9 mouse cellular contexts compared by ENCODE assay signal in the genomic region with DNA sequence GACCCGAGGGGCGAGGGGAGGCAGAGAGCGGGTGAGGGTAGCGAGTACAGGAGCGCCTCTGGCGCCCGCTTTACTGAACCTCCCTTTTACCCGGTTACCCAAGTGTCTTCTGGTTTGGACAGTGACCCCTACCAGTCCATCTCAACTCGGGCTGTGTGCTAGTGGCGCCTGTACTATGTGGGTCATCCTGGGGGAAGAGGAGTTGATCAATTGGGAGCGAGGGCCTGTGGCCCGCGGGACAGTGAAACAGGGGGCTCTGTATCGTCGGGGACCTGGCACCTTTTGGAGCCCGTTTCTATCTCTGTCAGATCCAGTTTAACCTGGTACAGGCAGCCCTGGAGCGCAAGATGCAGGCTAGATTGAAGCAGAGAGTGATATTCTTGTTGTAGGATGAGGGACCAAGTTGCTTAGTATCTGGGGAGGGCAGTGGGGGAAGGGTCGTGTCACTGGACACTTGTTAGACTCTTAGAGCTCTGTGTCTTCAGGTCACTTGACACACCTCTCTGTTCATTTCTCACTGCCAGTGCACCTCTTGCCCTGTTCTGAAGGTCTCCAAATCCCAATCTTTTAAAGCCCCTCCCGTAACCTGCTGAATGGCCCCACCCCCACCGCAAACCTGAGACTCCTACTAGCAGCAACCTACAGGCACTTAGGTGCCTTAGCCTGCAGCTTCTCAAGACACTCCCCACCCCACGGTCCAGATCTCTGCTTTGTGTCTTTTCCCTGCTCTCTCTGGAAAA. TPM values are rescaled to one million over a fixed set of nuclear protein-coding genes. Genes with fewer than 3 reads are reported as not detected.
DNase-seq lines count a peak whose midpoint lies in the region; ATAC-seq and TF ChIP-seq lines count a peak whose summit lies in the region.
"Had no signal": no experiment of that assay in that cellular context is flagged by ENCODE, and none has a peak within 500 bp of the region (broad histone marks: within the 10 kb centered on the region; RNA-seq: fewer than 3 reads in every experiment).

No protein-coding gene starts in this region.

- H3K9ac ChIP-seq in heart, embryonic 12.5 days, result peak overlapping the region; percentile 66
- H3K9ac ChIP-seq in intestine, embryonic 15.5 days, result 0 out of 2 replicates have a peak overlapping the region, but pooled peaks have one; percentile 13
- peak overlapping the region; percentile 54; the same call in 1 of the 2 replicates for H3K9ac ChIP-seq in midbrain, embryonic 15.5 days

- peak overlapping the region; percentile 82 for H3K4me2 ChIP-seq in heart, embryonic 12.5 days
- H3K4me2 ChIP-seq in intestine, embryonic 15.5 days (replicated peaks), result peak overlapping the region; percentile 68
- peak overlapping the region; percentile 64 for H3K4me2 ChIP-seq in midbrain, embryonic 15.5 days

- 0 out of 2 replicates have a peak, but pooled peaks cover 3% of the 10 kb centered on the region for H3K9me3 ChIP-seq in heart, embryonic 12.5 days (replicated peaks)
- no peaks in the 10 kb centered on the region for H3K9me3 ChIP-seq in E14TG2a.4 (ENCODE audit: low read length)
- no peaks in the 10 kb centered on the region for H3K9me3 ChIP-seq in intestine, embryonic 15.5 days
- H3K9me3 ChIP-seq in midbrain, embryonic 15.5 days, result no peaks in the 10 kb centered on the region

- no peak for TF ChIP-seq CTCF in E14TG2a.4 (conservative IDR thresholded peaks at IDR 0.05; ENCODE audit: low read length)

- peak overlapping the region; percentile 61 for H3K4me3 ChIP-seq in heart, embryonic 12.5 days
- H3K4me3 ChIP-seq in E14TG2a.4 (replicated peaks; ENCODE audit: low read length), result peak overlapping the region; percentile 55
- H3K4me3 ChIP-seq in intestine, embryonic 15.5 days (replicated peaks), result peak overlapping the region; percentile 38
- peak overlapping the region; percentile 51 for H3K4me3 ChIP-seq in midbrain, embryonic 15.5 days

- ATAC-seq in heart, embryonic 12.5 days (ENCODE audit: insufficient number of reproducible peaks, low FRiP score), result peak; percentile 39; the same call in 1 of the 2 replicates
- ATAC-seq in intestine, embryonic 15.5 days, result peak; percentile 66
- ATAC-seq in midbrain, embryonic 15.5 days (replicated peaks), result peak; percentile 83
- ATAC-seq in CD4-positive, CD25-positive, alpha-beta regulatory T cell, adult 4 months, result no peak

- H3K36me3 ChIP-seq in heart, embryonic 12.5 days, result no peaks in the 10 kb centered on the region
- no peaks in the 10 kb centered on the region for H3K36me3 ChIP-seq in E14TG2a.4 (ENCODE audit: insufficient read depth, low read length)
- no peaks in the 10 kb centered on the region for H3K36me3 ChIP-seq in intestine, embryonic 15.5 days
- no peaks in the 10 kb centered on the region for H3K36me3 ChIP-seq in midbrain, embryonic 15.5 days (replicated peaks)

- H3K27ac ChIP-seq in heart, embryonic 12.5 days (ENCODE audit: poor library complexity, severe bottlenecking), result no peak overlapping the region
- no peak overlapping the region for H3K27ac ChIP-seq in intestine, embryonic 15.5 days
- no peak overlapping the region for H3K27ac ChIP-seq in midbrain, embryonic 15.5 days

- H3K27me3 ChIP-seq in heart, embryonic 12.5 days (replicated peaks), result 0 out of 2 replicates have a peak, but pooled peaks cover 32% of the 10 kb centered on the region
- peaks cover 37% of the 10 kb centered on the region for H3K27me3 ChIP-seq in E14TG2a.4 (ENCODE audit: insufficient read depth, low read length)
- peaks cover 7% of the 10 kb centered on the region; the same call in 1 of the 2 replicates for H3K27me3 ChIP-seq in intestine, embryonic 15.5 days (replicated peaks)
- H3K27me3 ChIP-seq in midbrain, embryonic 15.5 days (replicated peaks), result peaks cover 9% of the 10 kb centered on the region

- H3K4me1 ChIP-seq in heart, embryonic 12.5 days (replicated peaks), result no peaks in the 10 kb centered on the region
- H3K4me1 ChIP-seq in E14TG2a.4 (replicated peaks; ENCODE audit: low read depth, low read length), result peaks cover 10% of the 10 kb centered on the region
- no peaks in the 10 kb centered on the region for H3K4me1 ChIP-seq in intestine, embryonic 15.5 days (replicated peaks)
- no peaks in the 10 kb centered on the region for H3K4me1 ChIP-seq in midbrain, embryonic 15.5 days

- WGBS in heart, embryonic 12.5 days, result 12% methylated on average over 21 of the region's 21 CpGs
- 19% methylated on average over 20 of the region's 21 CpGs for WGBS in intestine, embryonic 15.5 days
- 21% methylated on average over 21 of the region's 21 CpGs for WGBS in midbrain, embryonic 15.5 days

- DNase-seq in heart, postnatal 4 days, result no peak
- peak; percentile 19 for DNase-seq in embryo, embryonic 10.5 days (ENCODE audit: low spot score)
- DNase-seq in ovary, adult 18-20 months (ENCODE audit: low spot score), result no peak

RNA-seq across cellular contexts. Expression of gene Rtl4, which starts 0.6 kb away (rescaled TPM):
- polyA plus RNA-seq in heart, embryonic 12.5 days (2016; fragmentation: Nextera tagmentation; extraction: Ambion mirVana), result 1.1 TPM in 2 replicates
- under 1 TPM in 1 of 2 experiments, not detected in 1; 0.07 TPM for total RNA-seq in heart, postnatal 4 days (2021)
- polyA plus RNA-seq in intestine, embryonic 15.5 days (2015; fragmentation: Nextera tagmentation; extraction: Ambion mirVana), result 0.37 and 0.60 TPM in 2 replicates
- 0.65 and 0.82 TPM in 2 replicates for polyA plus RNA-seq in midbrain, embryonic 15.5 days (2015; fragmentation: Nextera tagmentation; extraction: Ambion mirVana)
- not detected for polyA plus RNA-seq in CD4-positive, CD25-positive, alpha-beta regulatory T cell, adult 4 months (2017; shearing (Covaris generic))
- polyA plus RNA-seq: large intestine, adult 2 months had no signal

RNA-seq across cellular contexts. Expression of gene Trpc5, which starts 1.3 kb away (rescaled TPM):
- 0.43 and 0.49 TPM in 2 replicates for polyA plus RNA-seq in heart, embryonic 12.5 days (2016; fragmentation: Nextera tagmentation; extraction: Ambion mirVana)
- not detected for total RNA-seq in heart, postnatal 4 days (2021)
- polyA plus RNA-seq in intestine, embryonic 15.5 days (2015; fragmentation: Nextera tagmentation; extraction: Ambion mirVana), result 0.29 and 0.34 TPM in 2 replicates
- 2.1 and 3.1 TPM in 2 replicates for polyA plus RNA-seq in midbrain, embryonic 15.5 days (2015; fragmentation: Nextera tagmentation; extraction: Ambion mirVana)
- polyA plus RNA-seq in CD4-positive, CD25-positive, alpha-beta regulatory T cell, adult 4 months (2017; shearing (Covaris generic)), result not detected
- polyA plus RNA-seq: large intestine, adult 2 months had no signal

Comparison
In these comparisons a context has a peak if more than half of its experiments do, and no peak if none do; other contexts are left out.
1. H3K9ac ChIP-seq: peak in every context shown above with its lines; median percentile 66 in heart, embryonic 12.5 days; 54 in midbrain, embryonic 15.5 days; 13 in intestine, embryonic 15.5 days.